Mouse (Mus musculus): ENCODE results near the gene Nr3c2. TPM values are rescaled to one million over a fixed set of nuclear protein-coding genes. Genes with fewer than 3 reads are reported as not detected.

Nr3c2 gene
- polyA plus RNA-seq, 1 experiment from 2014 or later = 1.4 TPM

- Histone ChIP-seq H3K9ac (ENCODE audit: low read depth, low read length) (no peak overlapping the region), H3K9me3 (ENCODE audit: control insufficient read depth, low read length) (no peaks in the 10 kb centered on the region), H3K4me2 (no peak overlapping the region), H3K27me3 (replicated peaks; ENCODE audit: control insufficient read depth, insufficient read depth, low read length) (no peaks in the 10 kb centered on the region), H3K4me1 (replicated peaks; ENCODE audit: control insufficient read depth, insufficient read depth, low read length) (no peaks in the 10 kb centered on the region), H3K27ac (ENCODE audit: low read depth, low read length) (no peak overlapping the region), H3K36me3 (ENCODE audit: control insufficient read depth, insufficient read depth, low read length) (no peaks in the 10 kb centered on the region), H3K4me3 (ENCODE audit: low read depth, low read length) (no peak overlapping the region)
- ATAC-seq (replicated peaks; ENCODE audit: low FRiP score) (no peak), DNase-seq (ENCODE audit: low spot score) (no peak)
- WGBS = 83% methylated on average over 10 of the region's 10 CpGs
These were observed 215.5 kb downstream of the Nr3c2 start for GRCm38 (mm10) chr8:77114769-77115168.

DNA sequence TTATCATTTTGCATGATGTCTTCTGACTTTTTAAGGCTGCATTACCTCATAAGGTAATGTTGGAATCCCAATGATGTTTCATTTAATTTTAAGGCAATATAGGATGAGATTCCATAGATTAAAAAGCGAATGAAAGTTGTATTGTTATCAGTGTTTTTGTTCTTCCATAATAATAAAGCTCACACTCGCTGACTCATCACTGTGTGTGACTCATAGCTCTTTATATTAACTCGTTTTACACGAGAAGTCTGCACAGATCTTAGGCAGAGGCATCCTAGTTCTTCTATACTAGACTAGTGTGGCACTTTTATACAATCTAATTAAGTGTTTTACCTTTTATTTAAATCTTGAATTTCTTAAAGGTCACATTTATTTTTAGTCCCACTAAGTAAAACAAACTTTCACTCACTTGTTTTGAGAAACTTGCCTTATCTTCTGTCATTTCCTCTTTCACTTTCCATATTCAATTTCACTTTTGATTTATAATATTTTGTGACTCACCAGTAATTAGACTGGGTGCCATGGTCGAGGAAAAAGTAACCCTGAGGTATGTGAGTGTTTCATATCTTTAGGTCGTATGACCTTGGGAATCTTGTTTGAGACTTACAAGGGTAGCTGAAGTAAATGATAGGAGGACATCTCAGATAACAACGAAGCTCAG lies 217.3 kb downstream of the Nr3c2 start:
- no peak overlapping the region for H3K4me2 ChIP-seq
- ATAC-seq (replicated peaks; ENCODE audit: low FRiP score) (no peak), DNase-seq (ENCODE audit: low spot score) (no peak)
- no peak overlapping the region for H3K9ac ChIP-seq (ENCODE audit: low read depth, low read length)
- H3K27ac ChIP-seq (ENCODE audit: low read depth, low read length) = no peak overlapping the region
- H3K27me3 ChIP-seq (replicated peaks; ENCODE audit: control insufficient read depth, insufficient read depth, low read length) = no peaks in the 10 kb centered on the region
- H3K36me3 ChIP-seq (ENCODE audit: control insufficient read depth, insufficient read depth, low read length) = no peaks in the 10 kb centered on the region
- no peak overlapping the region for H3K4me3 ChIP-seq (ENCODE audit: low read depth, low read length)
- 59% methylated on average over 7 of the region's 7 CpGs for WGBS
- H3K4me1 ChIP-seq (replicated peaks; ENCODE audit: control insufficient read depth, insufficient read depth, low read length) = no peaks in the 10 kb centered on the region
- no peaks in the 10 kb centered on the region for H3K9me3 ChIP-seq (ENCODE audit: control insufficient read depth, low read length)

- H3K27me3 ChIP-seq (replicated peaks; ENCODE audit: control insufficient read depth, insufficient read depth, low read length) = no peaks in the 10 kb centered on the region
- no peak overlapping the region for H3K4me2 ChIP-seq
- DNase-seq (ENCODE audit: low spot score) (no peak), ATAC-seq (replicated peaks; ENCODE audit: low FRiP score) (no peak)
- H3K27ac ChIP-seq (ENCODE audit: low read depth, low read length) = no peak overlapping the region
- no peaks in the 10 kb centered on the region for H3K9me3 ChIP-seq (ENCODE audit: control insufficient read depth, low read length)
- no peaks in the 10 kb centered on the region for H3K4me1 ChIP-seq (replicated peaks; ENCODE audit: control insufficient read depth, insufficient read depth, low read length)
- H3K4me3 ChIP-seq (ENCODE audit: low read depth, low read length) = no peak overlapping the region
- H3K9ac ChIP-seq (ENCODE audit: low read depth, low read length) = no peak overlapping the region
- no peaks in the 10 kb centered on the region for H3K36me3 ChIP-seq (ENCODE audit: control insufficient read depth, insufficient read depth, low read length)
- whole genome bisulfite sequencing = 51% methylated on average over 10 of the region's 10 CpGs
These were observed 221.7 kb downstream of the Nr3c2 start for GRCm38 (mm10) chr8:77120810-77121570.

DNA sequence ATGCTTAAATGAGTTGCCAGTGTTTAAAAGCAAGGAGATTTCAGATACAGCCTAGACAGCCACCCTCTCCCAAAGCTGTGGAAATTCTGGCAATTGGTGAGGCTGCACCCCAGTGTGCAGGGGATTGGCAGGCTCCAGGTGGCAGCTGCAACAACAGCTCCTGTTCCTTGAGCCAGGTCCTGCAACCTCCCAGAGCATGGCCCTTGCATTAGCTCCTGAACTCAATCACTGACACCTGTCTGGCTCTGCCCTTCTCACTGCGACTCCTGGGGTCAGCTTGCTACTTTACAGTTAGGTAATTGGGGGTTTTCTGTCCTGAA lies 222.3 kb downstream of the Nr3c2 start:
- Histone ChIP-seq H3K36me3 (ENCODE audit: control insufficient read depth, insufficient read depth, low read length) (no peaks in the 10 kb centered on the region), H3K4me1 (replicated peaks; ENCODE audit: control insufficient read depth, insufficient read depth, low read length) (no peaks in the 10 kb centered on the region), H3K4me2 (no peak overlapping the region), H3K9me3 (ENCODE audit: control insufficient read depth, low read length) (no peaks in the 10 kb centered on the region), H3K27ac (ENCODE audit: low read depth, low read length) (no peak overlapping the region), H3K4me3 (ENCODE audit: low read depth, low read length) (no peak overlapping the region), H3K27me3 (replicated peaks; ENCODE audit: control insufficient read depth, insufficient read depth, low read length) (no peaks in the 10 kb centered on the region), H3K9ac (ENCODE audit: low read depth, low read length) (no peak overlapping the region)
- ATAC-seq (replicated peaks; ENCODE audit: low FRiP score) = no peak
- 43% methylated on average over 1 of the region's 1 CpGs for WGBS
- no peak for DNase-seq (ENCODE audit: low spot score)

- Histone ChIP-seq H3K36me3 (ENCODE audit: control insufficient read depth, insufficient read depth, low read length) (no peaks in the 10 kb centered on the region), H3K4me2 (no peak overlapping the region), H3K4me1 (replicated peaks; ENCODE audit: control insufficient read depth, insufficient read depth, low read length) (no peaks in the 10 kb centered on the region), H3K27ac (ENCODE audit: low read depth, low read length) (no peak overlapping the region), H3K27me3 (replicated peaks; ENCODE audit: control insufficient read depth, insufficient read depth, low read length) (no peaks in the 10 kb centered on the region), H3K9me3 (ENCODE audit: control insufficient read depth, low read length) (no peaks in the 10 kb centered on the region), H3K9ac (ENCODE audit: low read depth, low read length) (no peak overlapping the region), H3K4me3 (ENCODE audit: low read depth, low read length) (no peak overlapping the region)
- 55% methylated on average over 5 of the region's 5 CpGs for WGBS
- no peak for ATAC-seq (replicated peaks; ENCODE audit: low FRiP score)
- no peak for DNase-seq (ENCODE audit: low spot score)
These were observed 223.1 kb downstream of the Nr3c2 start for GRCm38 (mm10) chr8:77122300-77122699.

GRCm38 (mm10) chr8:77125777-77126176 lies 226.5 kb downstream of the Nr3c2 start:
- no peak overlapping the region for H3K4me3 ChIP-seq (ENCODE audit: low read depth, low read length)
- no peak overlapping the region for H3K9ac ChIP-seq (ENCODE audit: low read depth, low read length)
- H3K4me1 ChIP-seq (replicated peaks; ENCODE audit: control insufficient read depth, insufficient read depth, low read length) = no peaks in the 10 kb centered on the region
- WGBS = 89% methylated on average over 7 of the region's 7 CpGs
- H3K27ac ChIP-seq (ENCODE audit: low read depth, low read length) = no peak overlapping the region
- no peaks in the 10 kb centered on the region for H3K27me3 ChIP-seq (replicated peaks; ENCODE audit: control insufficient read depth, insufficient read depth, low read length)
- DNase-seq (ENCODE audit: low spot score) = no peak
- H3K9me3 ChIP-seq (ENCODE audit: control insufficient read depth, low read length) = no peaks in the 10 kb centered on the region
- H3K36me3 ChIP-seq (ENCODE audit: control insufficient read depth, insufficient read depth, low read length) = no peaks in the 10 kb centered on the region
- ATAC-seq (replicated peaks; ENCODE audit: low FRiP score) = no peak
- no peak overlapping the region for H3K4me2 ChIP-seq

GRCm38 (mm10) chr8:77128006-77128405 lies 228.8 kb downstream of the Nr3c2 start:
- Histone ChIP-seq H3K27me3 (replicated peaks; ENCODE audit: control insufficient read depth, insufficient read depth, low read length) (no peaks in the 10 kb centered on the region), H3K4me1 (replicated peaks; ENCODE audit: control insufficient read depth, insufficient read depth, low read length) (no peaks in the 10 kb centered on the region), H3K27ac (ENCODE audit: low read depth, low read length) (no peak overlapping the region), H3K36me3 (ENCODE audit: control insufficient read depth, insufficient read depth, low read length) (no peaks in the 10 kb centered on the region), H3K9ac (ENCODE audit: low read depth, low read length) (no peak overlapping the region), H3K9me3 (ENCODE audit: control insufficient read depth, low read length) (no peaks in the 10 kb centered on the region), H3K4me3 (ENCODE audit: low read depth, low read length) (no peak overlapping the region), H3K4me2 (no peak overlapping the region)
- ATAC-seq (replicated peaks; ENCODE audit: low FRiP score) (no peak), DNase-seq (ENCODE audit: low spot score) (no peak)
- 81% methylated on average over 4 of the region's 4 CpGs for WGBS

DNA sequence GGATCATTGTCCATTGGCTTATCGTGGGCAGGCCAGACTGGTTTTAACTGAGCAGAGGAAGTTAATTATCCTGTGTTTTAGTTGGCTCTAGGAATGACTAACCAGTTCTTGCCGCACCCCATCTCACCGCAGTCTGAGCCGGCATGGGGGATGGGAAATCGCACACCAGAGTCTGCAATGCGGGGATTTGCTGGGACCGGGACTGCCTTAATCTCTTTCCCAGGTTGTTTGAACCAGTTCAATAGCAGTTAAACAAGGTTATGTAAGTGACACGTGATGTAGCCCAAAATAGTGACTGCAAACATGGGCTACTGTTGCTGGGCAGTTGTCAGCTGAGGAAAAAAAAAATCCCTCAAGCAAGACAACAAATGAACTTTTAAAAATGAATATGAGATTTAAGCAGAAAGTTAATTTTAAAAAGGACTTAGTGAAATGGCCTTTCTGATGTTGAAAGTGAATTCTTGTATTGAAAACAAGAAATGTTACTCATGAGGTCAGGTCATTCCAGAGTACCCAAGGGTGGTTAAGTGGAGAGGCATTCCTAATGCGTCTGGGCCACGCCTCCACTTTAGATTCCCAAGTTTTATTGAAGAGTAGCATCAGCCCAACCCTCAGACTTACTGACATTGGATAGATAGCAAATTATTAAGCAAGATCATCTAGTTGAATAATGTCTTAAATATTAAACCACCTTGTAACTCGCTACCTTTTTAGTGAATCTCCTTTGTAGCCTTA lies 233.8 kb downstream of the Nr3c2 start:
- H3K36me3 ChIP-seq (ENCODE audit: control insufficient read depth, insufficient read depth, low read length) = no peaks in the 10 kb centered on the region
- no peak overlapping the region for H3K4me3 ChIP-seq (ENCODE audit: low read depth, low read length)
- DNase-seq (ENCODE audit: low spot score) = no peak
- H3K4me2 ChIP-seq = no peak overlapping the region; the same call in 1 of the 2 replicates
- peak; percentile 67 for ATAC-seq (replicated peaks; ENCODE audit: low FRiP score)
- H3K27ac ChIP-seq (ENCODE audit: low read depth, low read length) = no peak overlapping the region
- H3K9me3 ChIP-seq (ENCODE audit: control insufficient read depth, low read length) = no peaks in the 10 kb centered on the region
- H3K9ac ChIP-seq (ENCODE audit: low read depth, low read length) = no peak overlapping the region
- H3K4me1 ChIP-seq (replicated peaks; ENCODE audit: control insufficient read depth, insufficient read depth, low read length) = no peaks in the 10 kb centered on the region
- WGBS = 46% methylated on average over 11 of the region's 11 CpGs
- H3K27me3 ChIP-seq (replicated peaks; ENCODE audit: control insufficient read depth, insufficient read depth, low read length) = no peaks in the 10 kb centered on the region

Measured in liver, embryonic 11.5 days (tissue).